Mouse (Mus musculus): ENCODE measurements around the gene Gm17349. TPM values are rescaled to one million over a fixed set of nuclear protein-coding genes. Genes with fewer than 3 reads are reported as not detected.

The Gm17349 gene
- total RNA-seq (2014; rRNA removed): not detected in 2 replicates
- polyA plus RNA-seq (2015; fragmentation: Nextera tagmentation; extraction: Ambion mirVana): not detected in 2 replicates

GRCm38 (mm10) chr15:99705440-99706048 lies at the start of gene Gm17349:
Gene Gm17349, minus strand, starts transcription at chr15:99705490.
- DNase-seq (ENCODE audit: low spot score) (peak; percentile 81), ATAC-seq (ENCODE audit: low FRiP score) (no peak)
- Histone ChIP-seq H3K27me3 (ENCODE audit: insufficient read depth, low read length) (no peaks in the 10 kb centered on the region), H3K9ac (replicated peaks; ENCODE audit: low read length, poor library complexity, severe bottlenecking) (peak within 1 kb of the TSS; percentile 98), H3K4me3 (ENCODE audit: low read depth, low read length) (peak within 1 kb of the TSS; percentile 93), H3K36me3 (ENCODE audit: insufficient read depth, low read length) (peaks cover 38% of the 10 kb centered on the region), H3K4me1 (ENCODE audit: insufficient read depth, low read length) (peaks cover 15% of the 10 kb centered on the region), H3K9me3 (ENCODE audit: low read length) (no peaks in the 10 kb centered on the region), H3K4me2 (ENCODE audit: low read depth, low read length, poor library complexity, severe bottlenecking) (peak within 1 kb of the TSS; percentile 84), H3K27ac (ENCODE audit: low read depth, low read length) (peak within 1 kb of the TSS; percentile 19)
- 61% methylated on average over 11 of the region's 11 CpGs for WGBS
- TF ChIP-seq CTCF (IDR thresholded peaks at IDR 0.05): peak; percentile 80

- no peak overlapping the region for H3K4me3 ChIP-seq (ENCODE audit: low read depth, low read length)
- no peak overlapping the region for H3K9ac ChIP-seq (replicated peaks; ENCODE audit: low read length, poor library complexity, severe bottlenecking)
- no peaks in the 10 kb centered on the region for H3K36me3 ChIP-seq (ENCODE audit: insufficient read depth, low read length)
- H3K4me1 ChIP-seq (ENCODE audit: insufficient read depth, low read length): no peaks in the 10 kb centered on the region
- H3K27ac ChIP-seq (ENCODE audit: low read depth, low read length): no peak overlapping the region
- H3K9me3 ChIP-seq (ENCODE audit: low read length): no peaks in the 10 kb centered on the region
- H3K27me3 ChIP-seq (ENCODE audit: insufficient read depth, low read length): no peaks in the 10 kb centered on the region
- no peak overlapping the region for H3K4me2 ChIP-seq (ENCODE audit: low read depth, low read length, poor library complexity, severe bottlenecking)
- DNase-seq (ENCODE audit: low spot score): no peak
- no peak for TF ChIP-seq CTCF (IDR thresholded peaks at IDR 0.05)
- no peak for ATAC-seq (ENCODE audit: low FRiP score)
- WGBS: 79% methylated on average over 3 of the region's 3 CpGs
Observed at GRCm38 (mm10) chr15:99754204-99754603, 48.9 kb upstream of the Gm17349 start.

- 94% methylated on average over 4 of the region's 4 CpGs for WGBS
- H3K4me3 ChIP-seq (ENCODE audit: low read depth, low read length): no peak overlapping the region
Observed at GRCm38 (mm10) chr15:99740229-99740628, 34.9 kb upstream of the Gm17349 start.

GRCm38 (mm10) chr15:99736675-99737074 lies 31.4 kb upstream of the Gm17349 start:
- peaks cover 44% of the 10 kb centered on the region for H3K36me3 ChIP-seq (ENCODE audit: insufficient read depth, low read length)
- ATAC-seq (ENCODE audit: low FRiP score): no peak
- no peak for TF ChIP-seq CTCF (IDR thresholded peaks at IDR 0.05)

More at GRCm38 (mm10) chr15:99740229-99740628, 34.9 kb upstream of the Gm17349 start:
- no peak for TF ChIP-seq CTCF (IDR thresholded peaks at IDR 0.05)
- no peaks in the 10 kb centered on the region for H3K9me3 ChIP-seq (ENCODE audit: low read length)
- ATAC-seq (ENCODE audit: low FRiP score) (no peak), DNase-seq (ENCODE audit: low spot score) (no peak)
- no peak overlapping the region for H3K4me2 ChIP-seq (ENCODE audit: low read depth, low read length, poor library complexity, severe bottlenecking)
- H3K9ac ChIP-seq (replicated peaks; ENCODE audit: low read length, poor library complexity, severe bottlenecking): no peak overlapping the region
- H3K36me3 ChIP-seq (ENCODE audit: insufficient read depth, low read length): peaks cover 53% of the 10 kb centered on the region
- H3K27ac ChIP-seq (ENCODE audit: low read depth, low read length): no peak overlapping the region
- no peaks in the 10 kb centered on the region for H3K4me1 ChIP-seq (ENCODE audit: insufficient read depth, low read length)
- no peaks in the 10 kb centered on the region for H3K27me3 ChIP-seq (ENCODE audit: insufficient read depth, low read length)

GRCm38 (mm10) chr15:99735631-99736030 lies 30.3 kb upstream of the Gm17349 start:
- WGBS: 93% methylated on average over 2 of the region's 2 CpGs

More at GRCm38 (mm10) chr15:99736675-99737074, 31.4 kb upstream of the Gm17349 start:
- Histone ChIP-seq H3K27ac (ENCODE audit: low read depth, low read length) (no peak overlapping the region), H3K4me1 (ENCODE audit: insufficient read depth, low read length) (no peaks in the 10 kb centered on the region), H3K27me3 (ENCODE audit: insufficient read depth, low read length) (no peaks in the 10 kb centered on the region), H3K4me2 (ENCODE audit: low read depth, low read length, poor library complexity, severe bottlenecking) (no peak overlapping the region), H3K4me3 (ENCODE audit: low read depth, low read length) (no peak overlapping the region), H3K9ac (replicated peaks; ENCODE audit: low read length, poor library complexity, severe bottlenecking) (no peak overlapping the region), H3K9me3 (ENCODE audit: low read length) (no peaks in the 10 kb centered on the region)
- DNase-seq (ENCODE audit: low spot score): no peak
- 92% methylated on average over 11 of the region's 11 CpGs for WGBS

GRCm38 (mm10) chr15:99733186-99733585 lies 27.9 kb upstream of the Gm17349 start:
- no peak for DNase-seq (ENCODE audit: low spot score)
- WGBS: over 99% methylated on average over 5 of the region's 5 CpGs

More at GRCm38 (mm10) chr15:99735631-99736030, 30.3 kb upstream of the Gm17349 start:
- H3K4me3 ChIP-seq (ENCODE audit: low read depth, low read length): no peak overlapping the region
- no peak overlapping the region for H3K27ac ChIP-seq (ENCODE audit: low read depth, low read length)
- no peak overlapping the region for H3K9ac ChIP-seq (replicated peaks; ENCODE audit: low read length, poor library complexity, severe bottlenecking)
- no peak overlapping the region for H3K4me2 ChIP-seq (ENCODE audit: low read depth, low read length, poor library complexity, severe bottlenecking)
- peaks cover 44% of the 10 kb centered on the region for H3K36me3 ChIP-seq (ENCODE audit: insufficient read depth, low read length)
- TF ChIP-seq CTCF (IDR thresholded peaks at IDR 0.05): no peak
- DNase-seq (ENCODE audit: low spot score) (no peak), ATAC-seq (ENCODE audit: low FRiP score) (no peak)
- H3K4me1 ChIP-seq (ENCODE audit: insufficient read depth, low read length): no peaks in the 10 kb centered on the region
- no peaks in the 10 kb centered on the region for H3K9me3 ChIP-seq (ENCODE audit: low read length)
- H3K27me3 ChIP-seq (ENCODE audit: insufficient read depth, low read length): no peaks in the 10 kb centered on the region

More at GRCm38 (mm10) chr15:99733186-99733585, 27.9 kb upstream of the Gm17349 start:
- no peak overlapping the region for H3K27ac ChIP-seq (ENCODE audit: low read depth, low read length)
- no peak overlapping the region for H3K4me3 ChIP-seq (ENCODE audit: low read depth, low read length)
- H3K27me3 ChIP-seq (ENCODE audit: insufficient read depth, low read length): no peaks in the 10 kb centered on the region
- TF ChIP-seq CTCF (IDR thresholded peaks at IDR 0.05): no peak
- no peak overlapping the region for H3K4me2 ChIP-seq (ENCODE audit: low read depth, low read length, poor library complexity, severe bottlenecking)
- H3K9me3 ChIP-seq (ENCODE audit: low read length): no peaks in the 10 kb centered on the region
- no peaks in the 10 kb centered on the region for H3K4me1 ChIP-seq (ENCODE audit: insufficient read depth, low read length)
- peaks cover 27% of the 10 kb centered on the region for H3K36me3 ChIP-seq (ENCODE audit: insufficient read depth, low read length)
- no peak overlapping the region for H3K9ac ChIP-seq (replicated peaks; ENCODE audit: low read length, poor library complexity, severe bottlenecking)
- no peak for ATAC-seq (ENCODE audit: low FRiP score)

Measured in midbrain, postnatal 0 days (tissue).